In genomic region chr1:180774664-180775063, GRCm38 (mm10) we compare ENCODE assay signal across 9 mouse cellular contexts. TPM values are rescaled to one million over a fixed set of nuclear protein-coding genes. Genes with fewer than 3 reads are reported as not detected.
A peak's percentile ranks its signal among the peaks of the same experiment; 100 is the strongest.
DNase-seq lines count a peak whose midpoint lies in the region; ATAC-seq and TF ChIP-seq lines count a peak whose summit lies in the region.
"Had no signal": no experiment of that assay in that cellular context is flagged by ENCODE, and none has a peak within 500 bp of the region (broad histone marks: within the 10 kb centered on the region; RNA-seq: fewer than 3 reads in every experiment).

No protein-coding gene starts in this region.

- peaks cover 6% of the 10 kb centered on the region for H3K4me1 ChIP-seq in forebrain, embryonic 11.5 days (replicated peaks; ENCODE audit: control insufficient read depth, insufficient read depth, low read length)
- H3K4me1 ChIP-seq in forebrain, embryonic 12.5 days, result peaks cover 24% of the 10 kb centered on the region
- no peaks in the 10 kb centered on the region for H3K4me1 ChIP-seq in midbrain, embryonic 11.5 days (ENCODE audit: control insufficient read depth, insufficient read depth, low read length)
- peaks cover 28% of the 10 kb centered on the region for H3K4me1 ChIP-seq in midbrain, embryonic 15.5 days
- H3K4me1 ChIP-seq in stomach, postnatal 0 days (replicated peaks; ENCODE audit: control insufficient read depth, insufficient read depth), result no peaks in the 10 kb centered on the region

- no peak overlapping the region for H3K9ac ChIP-seq in forebrain, embryonic 11.5 days (ENCODE audit: low read length)
- H3K9ac ChIP-seq in forebrain, embryonic 12.5 days, result no peak overlapping the region
- H3K9ac ChIP-seq in midbrain, embryonic 11.5 days (ENCODE audit: low read length), result no peak overlapping the region
- H3K9ac ChIP-seq in midbrain, embryonic 15.5 days, result no peak overlapping the region
- no peak overlapping the region for H3K9ac ChIP-seq in stomach, postnatal 0 days (ENCODE audit: low read length)
- H3K9ac ChIP-seq: limb, embryonic 12.5 days had no signal

- DNase-seq in forebrain, embryonic 11.5 days (ENCODE audit: low spot score), result peak; percentile 69
- DNase-seq in midbrain, embryonic 11.5 days (ENCODE audit: low spot score, missing footprints), result peak; percentile 87
- peak; percentile 43 for DNase-seq in embryo, embryonic 10 days (ENCODE audit: low spot score)
- peak; percentile 56 for DNase-seq in stomach, postnatal 0 days (ENCODE audit: low spot score)
- no peak for DNase-seq in heart, postnatal 4 days
- no peak for DNase-seq in heart, postnatal 10 days

- H3K9me3 ChIP-seq in forebrain, embryonic 11.5 days (ENCODE audit: control insufficient read depth, low read length), result peaks cover 2% of the 10 kb centered on the region; the same call in 1 of the 2 replicates
- 0 out of 2 replicates have a peak, but pooled peaks cover 4% of the 10 kb centered on the region for H3K9me3 ChIP-seq in forebrain, embryonic 12.5 days
- peaks cover 5% of the 10 kb centered on the region; the same call in 1 of the 2 replicates for H3K9me3 ChIP-seq in midbrain, embryonic 11.5 days (ENCODE audit: control insufficient read depth, low read length)
- H3K9me3 ChIP-seq in midbrain, embryonic 15.5 days, result no peaks in the 10 kb centered on the region
- no peaks in the 10 kb centered on the region for H3K9me3 ChIP-seq in stomach, postnatal 0 days (ENCODE audit: control insufficient read depth, low read length)

- H3K27ac ChIP-seq in forebrain, embryonic 11.5 days (ENCODE audit: low read depth, low read length), result no peak overlapping the region
- no peak overlapping the region for H3K27ac ChIP-seq in forebrain, embryonic 12.5 days
- no peak overlapping the region for H3K27ac ChIP-seq in midbrain, embryonic 11.5 days (ENCODE audit: low read depth, low read length)
- no peak overlapping the region for H3K27ac ChIP-seq in midbrain, embryonic 15.5 days
- H3K27ac ChIP-seq in stomach, postnatal 0 days (replicated peaks), result no peak overlapping the region
- H3K27ac ChIP-seq: limb, embryonic 12.5 days had no signal

- no peaks in the 10 kb centered on the region for H3K27me3 ChIP-seq in forebrain, embryonic 11.5 days (ENCODE audit: control insufficient read depth, insufficient read depth, low read length)
- 0 out of 2 replicates have a peak, but pooled peaks cover 8% of the 10 kb centered on the region for H3K27me3 ChIP-seq in forebrain, embryonic 12.5 days
- H3K27me3 ChIP-seq in midbrain, embryonic 11.5 days (ENCODE audit: control insufficient read depth, insufficient read depth, low read length), result no peaks in the 10 kb centered on the region
- H3K27me3 ChIP-seq in midbrain, embryonic 15.5 days (replicated peaks), result 0 out of 2 replicates have a peak, but pooled peaks cover 4% of the 10 kb centered on the region
- no peaks in the 10 kb centered on the region for H3K27me3 ChIP-seq in stomach, postnatal 0 days (ENCODE audit: control insufficient read depth, insufficient read depth, low read length)
- H3K27me3 ChIP-seq: limb, embryonic 12.5 days had no signal

- peak; percentile 71 for TF ChIP-seq CTCF in stomach, postnatal 0 days (IDR thresholded peaks at IDR 0.05; ENCODE audit: low read depth)

- H3K4me2 ChIP-seq in forebrain, embryonic 11.5 days (ENCODE audit: low read depth, low read length, severe bottlenecking), result no peak overlapping the region
- no peak overlapping the region for H3K4me2 ChIP-seq in forebrain, embryonic 12.5 days
- H3K4me2 ChIP-seq in midbrain, embryonic 11.5 days, result no peak overlapping the region
- no peak overlapping the region for H3K4me2 ChIP-seq in midbrain, embryonic 15.5 days
- no peak overlapping the region for H3K4me2 ChIP-seq in stomach, postnatal 0 days (replicated peaks; ENCODE audit: low read depth)
- H3K4me2 ChIP-seq: limb, embryonic 12.5 days had no signal

- WGBS in forebrain, embryonic 11.5 days, result 60% methylated on average over 3 of the region's 3 CpGs
- 57% methylated on average over 3 of the region's 3 CpGs for WGBS in forebrain, embryonic 12.5 days
- 63% methylated on average over 3 of the region's 3 CpGs for WGBS in midbrain, embryonic 11.5 days
- WGBS in midbrain, embryonic 15.5 days, result 61% methylated on average over 3 of the region's 3 CpGs
- 61% methylated on average over 3 of the region's 3 CpGs for WGBS in stomach, postnatal 0 days

- H3K36me3 ChIP-seq in forebrain, embryonic 11.5 days (ENCODE audit: control insufficient read depth, insufficient read depth, low read length), result no peaks in the 10 kb centered on the region
- H3K36me3 ChIP-seq in forebrain, embryonic 12.5 days (replicated peaks), result no peaks in the 10 kb centered on the region
- H3K36me3 ChIP-seq in midbrain, embryonic 11.5 days (ENCODE audit: control insufficient read depth, insufficient read depth, low read length), result no peaks in the 10 kb centered on the region
- no peaks in the 10 kb centered on the region for H3K36me3 ChIP-seq in midbrain, embryonic 15.5 days (replicated peaks)
- H3K36me3 ChIP-seq in stomach, postnatal 0 days (ENCODE audit: control insufficient read depth, insufficient read depth, low read length), result no peaks in the 10 kb centered on the region
- H3K36me3 ChIP-seq: limb, embryonic 12.5 days had no signal

- intact Hi-C loops in heart, postnatal 10 days (cut with DNase I), result no loop called here

- no peak for TF ChIP-seq EP300 in stomach, postnatal 0 days (optimal IDR thresholded peaks at IDR 0.05)

- ATAC-seq in forebrain, embryonic 11.5 days (replicated peaks; ENCODE audit: low FRiP score), result no peak
- no peak for ATAC-seq in forebrain, embryonic 12.5 days (ENCODE audit: low FRiP score)
- ATAC-seq in midbrain, embryonic 11.5 days (ENCODE audit: low FRiP score), result no peak
- ATAC-seq in midbrain, embryonic 15.5 days (replicated peaks), result no peak
- no peak for ATAC-seq in stomach, postnatal 0 days (ENCODE audit: low FRiP score, low TSS enrichment)

- no peak overlapping the region for H3K4me3 ChIP-seq in forebrain, embryonic 11.5 days (ENCODE audit: low read depth, low read length)
- no peak overlapping the region for H3K4me3 ChIP-seq in forebrain, embryonic 12.5 days (replicated peaks)
- H3K4me3 ChIP-seq in midbrain, embryonic 11.5 days (ENCODE audit: low read depth, low read length), result no peak overlapping the region
- no peak overlapping the region for H3K4me3 ChIP-seq in midbrain, embryonic 15.5 days
- H3K4me3 ChIP-seq in stomach, postnatal 0 days (ENCODE audit: low read depth, low read length), result no peak overlapping the region
- H3K4me3 ChIP-seq: limb, embryonic 12.5 days had no signal

RNA-seq across cellular contexts. Expression of gene H3f3a, which starts 39.1 kb away (rescaled TPM):
- 3,157 and 3,206 TPM in 2 replicates for polyA plus RNA-seq in forebrain, embryonic 11.5 days (2014; fragmentation: Nextera tagmentation; extraction: Ambion mirVana)
- polyA plus RNA-seq in forebrain, embryonic 12.5 days (2016; fragmentation: Nextera tagmentation; extraction: Ambion mirVana), result 3,507 and 3,679 TPM in 2 replicates
- 3,662 and 3,728 TPM in 2 replicates for polyA plus RNA-seq in midbrain, embryonic 11.5 days (2014; fragmentation: Nextera tagmentation; extraction: Ambion mirVana)
- 3,070 and 3,123 TPM in 2 replicates for polyA plus RNA-seq in midbrain, embryonic 15.5 days (2015; fragmentation: Nextera tagmentation; extraction: Ambion mirVana)
- 1,633 and 1,693 TPM in 2 replicates for polyA plus RNA-seq in stomach, postnatal 0 days (2015; fragmentation: Nextera tagmentation; extraction: Ambion mirVana)
- 1,000 to 10,000 TPM in 1 of 2 experiments, 100 to 1,000 TPM in 1; 959 to 1,008 TPM for total RNA-seq in heart, postnatal 4 days (2021)
- total RNA-seq in heart, postnatal 10 days (2021), result 100 to 1,000 TPM; 868 to 930 TPM

RNA-seq across cellular contexts. Expression of gene Acbd3, which starts 48.8 kb away (rescaled TPM):
- 21.6 and 22.8 TPM in 2 replicates for polyA plus RNA-seq in forebrain, embryonic 11.5 days (2014; fragmentation: Nextera tagmentation; extraction: Ambion mirVana)
- polyA plus RNA-seq in forebrain, embryonic 12.5 days (2016; fragmentation: Nextera tagmentation; extraction: Ambion mirVana), result 22.5 and 23.7 TPM in 2 replicates
- 20.8 and 21.6 TPM in 2 replicates for polyA plus RNA-seq in midbrain, embryonic 11.5 days (2014; fragmentation: Nextera tagmentation; extraction: Ambion mirVana)
- polyA plus RNA-seq in midbrain, embryonic 15.5 days (2015; fragmentation: Nextera tagmentation; extraction: Ambion mirVana), result 23.9 and 25.8 TPM in 2 replicates
- 16.6 and 16.7 TPM in 2 replicates for polyA plus RNA-seq in stomach, postnatal 0 days (2015; fragmentation: Nextera tagmentation; extraction: Ambion mirVana)
- total RNA-seq in heart, postnatal 4 days (2021), result 10 to 100 TPM; 35.8 to 36.5 TPM
- 10 to 100 TPM; 29.9 to 31.5 TPM for total RNA-seq in heart, postnatal 10 days (2021)

Comparison
In these comparisons a context has a peak if more than half of its experiments do, and no peak if none do; other contexts are left out.
1. DNase-seq: peak in forebrain, embryonic 11.5 days (single experiment), midbrain, embryonic 11.5 days (single experiment), embryo, embryonic 10 days (single experiment) and stomach, postnatal 0 days (single experiment); none in heart, postnatal 4 days (single experiment) and heart, postnatal 10 days (0 of 2).